Mouse (Mus musculus): ENCODE results near the gene Hps6.

Gene Hps6

DNA sequence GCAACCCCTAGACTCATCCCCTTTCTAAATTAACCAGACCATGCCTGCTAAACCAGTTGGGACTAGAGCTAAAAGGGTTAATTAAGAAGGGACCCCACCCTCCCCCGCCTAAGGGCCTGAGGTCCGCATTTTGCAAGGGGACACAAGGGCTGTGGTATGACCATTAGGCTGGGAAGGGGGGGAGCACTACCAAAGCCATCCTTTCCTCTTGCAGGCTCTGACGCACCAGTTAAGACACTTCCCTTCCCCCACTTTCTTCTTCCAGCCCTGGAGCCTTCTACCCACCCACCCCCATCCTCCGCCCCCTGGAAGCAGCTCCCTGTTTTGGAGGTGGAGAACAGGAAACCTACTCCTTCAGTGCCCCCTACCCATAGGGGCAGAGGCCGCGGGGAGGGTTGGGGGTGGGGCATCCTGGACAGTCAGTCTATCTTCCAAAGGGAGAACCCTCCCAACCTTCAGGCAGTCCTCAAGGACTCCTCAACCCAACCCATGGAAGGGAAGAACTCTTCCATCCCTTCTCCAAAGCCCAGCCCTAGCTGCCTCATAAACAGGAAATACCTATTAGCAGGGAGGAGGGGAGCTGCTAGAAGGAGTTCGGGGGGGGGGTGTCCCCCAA, 42.5 kb downstream of the Hps6 start:
- peak; percentile 68 for DNase-seq

DNA sequence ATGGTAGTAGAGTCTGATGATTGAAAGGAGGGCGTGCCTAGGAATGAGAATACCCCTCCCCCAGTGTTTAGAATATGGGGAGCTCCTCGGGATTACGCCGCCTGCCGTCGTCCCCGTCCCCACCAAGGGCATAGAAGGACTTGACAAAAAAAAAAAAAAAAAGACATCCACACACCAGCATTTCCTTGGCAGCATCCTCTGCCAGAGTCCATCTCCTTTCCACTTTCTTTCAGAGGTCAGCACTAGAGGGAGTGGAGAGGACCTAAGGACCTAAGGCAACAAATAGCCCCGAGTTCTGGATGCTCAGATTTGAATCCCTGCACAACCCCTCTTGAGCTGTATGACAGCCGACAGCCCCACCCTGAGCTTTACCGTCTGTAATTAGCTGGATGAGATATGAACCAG, 43.3 kb downstream of the Hps6 start:
- DNase-seq = no peak

DNA sequence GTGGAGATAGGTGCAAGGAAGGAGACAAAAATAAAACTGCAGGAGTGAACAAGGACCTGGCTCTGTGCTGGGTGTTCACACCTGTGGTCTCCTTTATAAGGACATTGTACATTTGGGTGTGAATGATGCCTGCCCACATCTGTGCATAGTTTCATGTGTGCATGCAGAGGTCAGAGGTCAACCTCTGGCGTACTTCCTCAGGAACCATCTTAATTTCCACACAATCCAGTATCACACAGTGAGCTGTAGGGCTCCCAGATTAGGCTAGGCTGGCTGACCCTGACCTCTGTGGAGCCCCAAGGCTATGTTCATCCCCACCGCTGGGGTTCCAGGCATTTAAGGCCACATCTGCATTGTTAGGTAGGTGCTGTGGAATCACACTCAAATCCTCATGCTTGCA, 44.1 kb downstream of the Hps6 start:
- DNase-seq = no peak

DNA sequence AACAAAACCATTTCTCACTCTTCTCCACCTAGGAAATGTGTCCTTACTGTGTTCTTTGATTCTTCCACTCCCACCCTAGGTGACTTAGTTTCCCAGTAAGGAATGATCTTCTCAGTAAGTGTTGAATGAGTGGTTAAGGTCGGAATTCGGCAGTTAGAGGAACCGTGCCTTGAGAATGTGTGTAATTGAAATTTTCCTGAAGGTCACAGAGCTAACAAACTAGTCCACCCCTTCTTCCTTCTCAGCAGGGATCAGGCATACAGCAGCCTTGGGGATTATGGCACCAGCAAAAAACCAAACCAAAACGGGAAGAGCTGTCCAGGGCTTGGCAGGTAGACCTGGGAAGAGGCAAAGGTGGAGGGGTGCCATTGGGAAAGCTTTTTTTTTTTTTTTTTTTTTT, 45.8 kb downstream of the Hps6 start:
- DNase-seq = no peak

DNA sequence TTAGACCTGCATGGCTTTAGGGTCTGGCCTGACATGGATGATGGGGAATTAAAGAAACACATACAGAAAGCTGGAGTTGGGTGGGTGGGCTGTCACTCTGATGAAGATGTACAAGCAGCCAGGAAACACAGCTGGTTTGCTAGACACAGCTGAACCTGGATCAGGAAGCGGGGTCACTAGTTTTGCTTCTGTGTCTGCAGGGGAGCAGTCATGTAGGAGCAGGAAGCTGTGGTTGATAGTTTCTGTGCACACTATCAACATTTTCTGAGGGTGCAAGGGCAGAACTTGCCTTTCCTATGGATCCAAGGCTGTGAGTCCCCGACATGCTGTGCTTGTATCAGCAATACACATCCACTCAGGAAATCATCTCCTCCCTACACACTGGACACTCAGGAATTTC, 47.2 kb downstream of the Hps6 start:
- DNase-seq = no peak

Measured in right cerebral cortex, adult 18-20 months (tissue).